Mouse (Mus musculus) mouse embryonic stem cell (cell line): ENCODE measurements at regions not wholly inside any gene's neighbourhood (a gene's known extent, or its start where the extent isn't known, plus 50 kb on each side); places are given as distances from the start of the nearest gene placed in this dataset.

Experiments used
- in situ Hi-C, 2 experiments: fragments of 300-500 bp; cut with MboI; formaldehyde crosslinking; loops; 1 replicate in 1 of 2; 3 replicates in 1 of 2; pipeline ENCODE4 v1.14.3; 2019 to 2020; ENCODE audit warnings: low sequenced_read_pairs in 2 of 2, low pct_unique_long_range_greater_than_20kb in 1 of 2, mixed read lengths in 1 of 2; ENCODE audit not compliant: unreplicated experiment in 1 of 2

GRCm38 (mm10) chr13:57099601-57100000 is 203.8 kb upstream of the Trpc7 start:
- in situ Hi-C loops = no loop called here

- in situ Hi-C loops = no loop called here
These were observed 196.1 kb upstream of the Trpc7 start for GRCm38 (mm10) chr13:57091886-57092285.

GRCm38 (mm10) chr13:57089381-57090075 is 193.7 kb upstream of the Trpc7 start:
- in situ Hi-C loops = no loop called here

- in situ Hi-C loops = no loop called here
These were observed 192.2 kb upstream of the Trpc7 start for GRCm38 (mm10) chr13:57087966-57088365.

GRCm38 (mm10) chr13:57087398-57087797 is 191.6 kb upstream of the Trpc7 start:
- in situ Hi-C loops = no loop called here

- in situ Hi-C loops = no loop called here
These were observed 188.0 kb upstream of the Trpc7 start for GRCm38 (mm10) chr13:57083751-57084150.

GRCm38 (mm10) chr13:57070479-57070878 is 174.7 kb upstream of the Trpc7 start:
- in situ Hi-C loops = no loop called here

- in situ Hi-C loops = no loop called here
These were observed 165.9 kb upstream of the Trpc7 start for GRCm38 (mm10) chr13:57061656-57062055.

- in situ Hi-C loops = no loop called here
These were observed 165.3 kb upstream of the Trpc7 start for GRCm38 (mm10) chr13:57061074-57061473.

GRCm38 (mm10) chr13:57056786-57057185 is 161.0 kb upstream of the Trpc7 start:
- in situ Hi-C loops = no loop called here

- in situ Hi-C loops = no loop called here
These were observed 159.8 kb upstream of the Trpc7 start for GRCm38 (mm10) chr13:57055409-57056195.

- in situ Hi-C loops = no loop called here
These were observed 157.6 kb upstream of the Trpc7 start for GRCm38 (mm10) chr13:57053361-57053760.

GRCm38 (mm10) chr13:57046130-57046529 is 150.3 kb upstream of the Trpc7 start:
- in situ Hi-C loops = loop anchor here in 1 of 2 experiments (25.0 kb wide), 1 partner anchor 216 kb away; no protein-coding TSS in a partner anchor

- in situ Hi-C loops = loop anchor here in 1 of 2 experiments (25.0 kb wide), 1 partner anchor 218 kb away; no protein-coding TSS in a partner anchor
These were observed 148.7 kb upstream of the Trpc7 start for GRCm38 (mm10) chr13:57044455-57044854.

GRCm38 (mm10) chr13:57043316-57043974 is 147.7 kb upstream of the Trpc7 start:
- in situ Hi-C loops = loop anchor here in 1 of 2 experiments (25.0 kb wide), 1 partner anchor 219 kb away; no protein-coding TSS in a partner anchor

- in situ Hi-C loops = loop anchor here in 1 of 2 experiments (25.0 kb wide), 1 partner anchor 220 kb away; no protein-coding TSS in a partner anchor
These were observed 146.7 kb upstream of the Trpc7 start for GRCm38 (mm10) chr13:57042514-57042913.

GRCm38 (mm10) chr13:57032871-57033270 is 137.1 kb upstream of the Trpc7 start:
- in situ Hi-C loops = loop anchor here in 1 of 2 experiments (25.0 kb wide), 1 partner anchor 229 kb away; no protein-coding TSS in a partner anchor

GRCm38 (mm10) chr13:57017553-57018341 is 122.0 kb upstream of the Trpc7 start:
- in situ Hi-C loops = no loop called here
